Comparison of ENCODE assay signal across 12 mouse cellular contexts in the genomic region with DNA sequence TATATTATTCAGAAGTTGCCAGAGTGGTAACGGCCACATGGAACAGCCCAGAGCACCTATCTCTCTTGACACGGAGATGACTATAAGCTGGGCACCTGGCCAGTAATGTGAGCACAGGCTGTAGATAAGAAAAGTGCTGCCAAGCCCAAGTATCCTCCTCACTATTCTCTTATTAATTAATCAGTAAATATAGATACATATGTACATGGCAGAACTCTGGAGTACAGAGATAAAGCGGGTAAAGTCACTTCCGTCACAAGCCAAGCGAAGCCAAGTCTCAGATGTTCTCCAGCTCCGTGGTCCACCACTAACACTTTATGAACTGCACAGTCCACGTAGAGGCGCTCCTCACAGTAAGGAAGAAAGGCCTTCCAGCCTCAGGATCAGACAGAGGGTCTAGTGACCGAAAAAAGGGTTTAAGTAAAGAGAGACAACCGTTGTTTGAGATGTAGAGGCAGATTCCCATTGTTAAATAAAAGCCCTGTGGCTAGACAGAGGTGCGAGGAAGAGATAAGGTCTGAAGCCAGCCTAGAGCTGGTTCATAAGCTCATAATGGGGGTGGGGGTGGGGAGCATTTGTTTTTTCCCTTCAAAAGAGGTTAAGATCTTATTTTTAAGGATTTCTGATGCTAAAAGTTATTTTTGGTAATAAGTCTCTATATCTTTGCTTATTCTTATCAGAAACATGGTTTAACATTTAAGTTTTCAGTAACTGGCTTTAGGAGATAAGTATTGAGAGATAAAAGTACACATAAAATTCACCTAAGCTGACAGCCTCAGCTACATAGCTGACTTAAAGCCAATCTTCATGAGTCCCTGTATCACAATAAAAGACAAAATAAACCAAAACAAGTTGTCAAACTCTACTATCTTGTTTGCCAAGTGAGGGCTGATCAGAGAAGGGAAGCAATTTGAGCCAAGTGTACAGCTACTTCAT.
DNase-seq lines count a peak whose midpoint lies in the region; ATAC-seq lines count a peak whose summit lies in the region.
"Had no signal": no experiment of that assay in that cellular context is flagged by ENCODE, and none has a peak within 500 bp of the region (broad histone marks: within the 10 kb centered on the region; RNA-seq: fewer than 3 reads in every experiment).

No protein-coding gene starts in this region.

- H3K4me3 ChIP-seq in intestine, embryonic 16.5 days (ENCODE audit: low read length): no peak overlapping the region
- H3K4me3 ChIP-seq: midbrain, embryonic 15.5 days had no signal

- ATAC-seq in intestine, embryonic 16.5 days: peak; percentile 79
- ATAC-seq: CD4-positive, CD25-positive, alpha-beta regulatory T cell, adult 4 months; forebrain, embryonic 14.5 days; midbrain, embryonic 15.5 days had no signal

- DNase-seq in heart, adult 18-20 months: peak; percentile 23 to 44
- DNase-seq in heart, postnatal 25 days (ENCODE audit: low spot score): no peak
- DNase-seq in c-Kit-positive CD71-positive TER-119-negative erythroid progenitor cells, embryonic 14.5 days (ENCODE audit: low read depth): peak; percentile 92
- peak; percentile 51 to 58 for DNase-seq in spleen, postnatal 14 days (ENCODE audit: low spot score in 2 of 2)
- no peak for DNase-seq in right cerebral cortex, postnatal 10 days (ENCODE audit: low spot score in 2 of 2)
- no peak for DNase-seq in neural tube, embryonic 10.5 days (ENCODE audit: extremely low spot score, low spot score)
- no peak for DNase-seq in layer of hippocampus, postnatal 10 days (ENCODE audit: low spot score in 2 of 2)

- no peaks in the 10 kb centered on the region for H3K36me3 ChIP-seq in intestine, embryonic 16.5 days (ENCODE audit: control insufficient read depth, insufficient read depth, low read length)
- H3K36me3 ChIP-seq: midbrain, embryonic 15.5 days had no signal

- no peaks in the 10 kb centered on the region for H3K27me3 ChIP-seq in intestine, embryonic 16.5 days (replicated peaks; ENCODE audit: control insufficient read depth, insufficient read depth, low read length)
- H3K27me3 ChIP-seq: midbrain, embryonic 15.5 days had no signal

- no peak overlapping the region for H3K4me2 ChIP-seq in intestine, embryonic 16.5 days (ENCODE audit: low read depth, low read length)
- H3K4me2 ChIP-seq: midbrain, embryonic 15.5 days had no signal

- WGBS in intestine, embryonic 16.5 days: 63% methylated on average over 11 of the region's 11 CpGs

- intact Hi-C loops in heart, postnatal 25 days (cut with DNase I): no loop called here

- peaks cover 19% of the 10 kb centered on the region for H3K4me1 ChIP-seq in intestine, embryonic 16.5 days (ENCODE audit: control insufficient read depth, insufficient read depth, low read length)

- no peaks in the 10 kb centered on the region for H3K9me3 ChIP-seq in intestine, embryonic 16.5 days (ENCODE audit: control insufficient read depth, low read length)
- H3K9me3 ChIP-seq: midbrain, embryonic 15.5 days had no signal

- H3K27ac ChIP-seq in intestine, embryonic 16.5 days (ENCODE audit: low read length): no peak overlapping the region
- H3K27ac ChIP-seq: kidney, postnatal 0 days; midbrain, embryonic 15.5 days had no signal

- no peak overlapping the region for H3K9ac ChIP-seq in intestine, embryonic 16.5 days (ENCODE audit: low read depth, low read length)
- H3K9ac ChIP-seq: midbrain, embryonic 15.5 days had no signal

Comparison
In these comparisons a context has a peak if more than half of its experiments do, and no peak if none do; other contexts are left out.
1. DNase-seq: peak in heart, adult 18-20 months (2 of 2), c-Kit-positive CD71-positive TER-119-negative erythroid progenitor cells, embryonic 14.5 days (single experiment) and spleen, postnatal 14 days (2 of 2); none in heart, postnatal 25 days (single experiment), right cerebral cortex, postnatal 10 days (0 of 2), neural tube, embryonic 10.5 days (single experiment) and layer of hippocampus, postnatal 10 days (0 of 2).